In the genomic region with DNA sequence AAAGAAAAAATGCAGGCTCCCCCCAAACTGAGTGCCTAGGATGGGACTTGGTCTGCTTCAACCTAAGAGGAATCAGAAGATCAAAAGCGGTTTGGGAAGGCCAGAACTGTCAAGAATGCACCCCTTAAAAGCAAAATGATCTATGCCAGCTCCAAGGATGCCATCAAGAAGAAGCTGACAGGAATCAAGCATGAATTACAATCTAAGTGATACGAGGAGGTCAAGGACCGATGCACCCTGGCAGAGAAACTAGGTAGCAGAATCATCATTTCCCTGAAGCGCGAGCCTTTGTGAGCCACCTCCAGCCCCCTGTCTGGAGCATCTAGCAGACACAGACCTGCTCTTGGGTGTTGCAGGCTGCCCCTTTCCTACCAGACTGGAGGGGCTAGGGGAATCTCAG, we compare ENCODE assay signal across 17 mouse cellular contexts.
"Had no signal": no experiment of that assay in that cellular context is flagged by ENCODE, and none has a peak within 500 bp of the region (broad histone marks: within the 10 kb centered on the region; RNA-seq: fewer than 3 reads in every experiment).

No protein-coding gene starts in this region.

- DNase-seq: lung, adult 18-20 months; lung, embryonic 14.5 days; lung, postnatal 10 days; lung, postnatal 4 days; midbrain, embryonic 14.5 days; retina, postnatal 1 day; right cerebral cortex, postnatal 14 days; thymus, adult 2 months; thymus, postnatal 25 days; thymus, postnatal 4 days had no signal

- H3K9ac ChIP-seq: lung, embryonic 14.5 days; midbrain, embryonic 12.5 days; neural tube, embryonic 13.5 days; neural tube, embryonic 15.5 days; stomach, embryonic 15.5 days had no signal

- H3K27ac ChIP-seq: midbrain, embryonic 10.5 days; midbrain, embryonic 12.5 days; neural tube, embryonic 13.5 days; neural tube, embryonic 15.5 days; stomach, embryonic 15.5 days; stomach, postnatal 0 days had no signal

- H3K36me3 ChIP-seq: midbrain, embryonic 10.5 days; midbrain, embryonic 12.5 days; neural tube, embryonic 13.5 days; neural tube, embryonic 15.5 days; stomach, embryonic 15.5 days had no signal

- H3K27me3 ChIP-seq: midbrain, embryonic 12.5 days; neural tube, embryonic 13.5 days; neural tube, embryonic 15.5 days; stomach, embryonic 15.5 days had no signal

- H3K4me3 ChIP-seq: midbrain, embryonic 10.5 days; midbrain, embryonic 12.5 days; myocyte; neural tube, embryonic 13.5 days; neural tube, embryonic 15.5 days; stomach, embryonic 15.5 days had no signal
